ENCODE assay signal across 17 mouse cellular contexts in genomic region chr7:71284246-71284645, GRCm38 (mm10).
"Had no signal": no experiment of that assay in that cellular context is flagged by ENCODE, and none has a peak within 500 bp of the region (broad histone marks: within the 10 kb centered on the region; RNA-seq: fewer than 3 reads in every experiment).

No protein-coding gene starts in this region.

- H3K27me3 ChIP-seq: liver, embryonic 15.5 days; midbrain, embryonic 13.5 days; midbrain, embryonic 15.5 days; neural tube, embryonic 12.5 days; stomach, embryonic 15.5 days had no signal

- H3K4me3 ChIP-seq: liver, embryonic 15.5 days; megakaryocyte, embryonic 14.5 days; midbrain, embryonic 13.5 days; midbrain, embryonic 15.5 days; neural tube, embryonic 12.5 days; stomach, embryonic 15.5 days had no signal

- H3K4me2 ChIP-seq: liver, embryonic 15.5 days; midbrain, embryonic 11.5 days; midbrain, embryonic 13.5 days; midbrain, embryonic 15.5 days; neural tube, embryonic 12.5 days; stomach, embryonic 15.5 days had no signal

- H3K9ac ChIP-seq: liver, embryonic 15.5 days; liver, postnatal 0 days; midbrain, embryonic 13.5 days; midbrain, embryonic 15.5 days; neural tube, embryonic 12.5 days; stomach, embryonic 15.5 days had no signal

- ATAC-seq: liver, postnatal 0 days; lung, postnatal 0 days; midbrain, embryonic 13.5 days; midbrain, embryonic 15.5 days had no signal

- H3K27ac ChIP-seq: liver, embryonic 15.5 days; macrophage; midbrain, embryonic 13.5 days; midbrain, embryonic 15.5 days; neural tube, embryonic 12.5 days; stomach, postnatal 0 days had no signal

- H3K9me3 ChIP-seq: liver, embryonic 15.5 days; midbrain, embryonic 13.5 days; midbrain, embryonic 15.5 days; neural tube, embryonic 12.5 days; stomach, embryonic 15.5 days had no signal

- H3K36me3 ChIP-seq: liver, embryonic 15.5 days; midbrain, embryonic 13.5 days; midbrain, embryonic 15.5 days; neural tube, embryonic 12.5 days; stomach, embryonic 15.5 days had no signal

- DNase-seq: liver, postnatal 0 days; lung, adult 2 months; lung, postnatal 36 days; right cerebral cortex, postnatal 14 days; thymus, adult 2 months; thymus, postnatal 25 days; thymus, postnatal 4 days had no signal

- H3K4me1 ChIP-seq: liver, embryonic 15.5 days; megakaryocyte, embryonic 14.5 days; midbrain, embryonic 13.5 days; midbrain, embryonic 15.5 days; neural tube, embryonic 12.5 days; stomach, embryonic 15.5 days had no signal
